Mouse (Mus musculus) B cell, adult 2 months (primary cell): Measurements from ENCODE around the gene Gif.

ENCODE experiments used
- DNase-seq, 2 experiments: peaks; one replicate each; pipeline ENCODE4 v3.0.0; 2022

Gif gene

DNA sequence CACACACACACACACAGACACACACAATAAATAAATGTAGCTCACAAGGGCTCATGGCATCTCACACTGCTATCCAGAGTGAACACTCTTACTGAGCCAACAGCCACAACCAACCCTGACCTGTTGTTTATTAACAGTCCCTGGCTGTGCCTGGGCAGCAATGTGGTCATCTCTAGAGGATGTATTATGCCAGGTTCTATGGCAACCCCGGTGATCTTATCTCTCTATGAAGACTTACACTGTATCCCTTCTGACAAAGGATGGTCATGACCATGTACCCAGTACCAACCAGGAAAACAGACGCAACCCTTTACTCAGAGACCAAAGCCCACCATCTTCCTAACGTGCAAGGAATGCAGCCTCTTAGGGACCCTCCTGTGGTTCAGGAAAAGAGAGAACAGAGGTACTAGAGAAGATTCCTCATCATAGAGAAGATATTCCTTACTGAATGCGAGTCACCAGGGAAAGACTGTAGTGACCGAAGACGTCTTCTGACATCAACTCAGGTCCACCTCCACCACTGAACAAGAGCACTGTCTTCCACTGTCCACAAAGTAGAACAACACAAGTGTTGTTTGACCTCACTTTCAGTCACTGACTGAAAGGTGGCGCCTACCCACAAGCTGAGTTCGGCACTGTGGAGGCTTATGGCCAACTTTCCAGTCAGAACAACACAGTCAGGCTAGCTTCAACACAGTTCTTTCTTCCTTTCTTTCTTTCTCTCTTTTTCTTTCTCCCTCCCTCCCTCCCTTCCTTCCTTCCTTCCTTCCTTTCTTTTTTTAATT is 53.4 kb downstream of the Gif start:
- peak in 1 of 2 experiments; percentile 4 for DNase-seq

DNA sequence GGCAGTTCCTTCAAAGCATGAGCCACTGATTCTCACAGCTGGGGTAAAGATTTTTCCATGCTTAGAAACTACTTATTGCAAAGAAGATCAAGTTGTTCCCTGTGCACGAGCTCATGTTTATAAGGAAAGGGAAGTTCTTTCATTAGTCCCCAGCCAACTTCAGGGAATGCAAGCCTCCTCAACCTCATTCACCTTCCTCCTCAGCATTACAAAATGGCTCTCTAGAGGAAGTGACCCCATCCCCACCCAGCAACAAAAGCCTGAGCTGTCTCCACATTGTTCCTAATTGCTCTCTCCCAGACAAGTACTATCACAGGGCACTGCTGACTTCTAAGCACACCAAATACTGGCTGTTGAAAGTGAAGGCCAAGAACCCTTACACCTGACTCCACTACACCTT is 57.1 kb downstream of the Gif start:
- DNase-seq: no peak

GRCm38 (mm10) chr19:11807251-11807650 is 59.9 kb downstream of the Gif start:
- no peak for DNase-seq

GRCm38 (mm10) chr19:11807822-11808221 is 60.5 kb downstream of the Gif start:
- no peak for DNase-seq

GRCm38 (mm10) chr19:11808452-11808851 is 61.1 kb downstream of the Gif start:
- DNase-seq: no peak

- DNase-seq: no peak
Measured at GRCm38 (mm10) chr19:11810003-11810758, 62.8 kb downstream of the Gif start.

DNA sequence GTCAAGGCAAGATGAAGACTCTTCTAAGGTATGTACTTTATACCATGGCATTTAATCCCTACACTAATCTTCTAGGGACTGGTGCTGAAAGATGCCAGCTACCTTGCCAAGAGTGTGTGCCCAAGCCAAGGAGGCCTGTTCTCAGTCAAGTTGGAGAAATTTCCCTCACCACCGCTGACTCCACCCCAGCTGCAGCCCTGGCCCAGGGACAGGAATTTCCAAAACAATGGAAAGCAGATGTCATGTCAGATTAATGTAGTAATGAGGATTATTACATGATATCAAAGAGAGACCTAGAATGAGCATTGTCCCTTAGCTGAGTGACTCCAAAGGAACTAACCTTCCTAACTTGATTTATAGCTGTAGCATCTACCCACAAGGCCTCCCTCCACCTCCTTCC is 63.5 kb downstream of the Gif start:
- DNase-seq: no peak

DNA sequence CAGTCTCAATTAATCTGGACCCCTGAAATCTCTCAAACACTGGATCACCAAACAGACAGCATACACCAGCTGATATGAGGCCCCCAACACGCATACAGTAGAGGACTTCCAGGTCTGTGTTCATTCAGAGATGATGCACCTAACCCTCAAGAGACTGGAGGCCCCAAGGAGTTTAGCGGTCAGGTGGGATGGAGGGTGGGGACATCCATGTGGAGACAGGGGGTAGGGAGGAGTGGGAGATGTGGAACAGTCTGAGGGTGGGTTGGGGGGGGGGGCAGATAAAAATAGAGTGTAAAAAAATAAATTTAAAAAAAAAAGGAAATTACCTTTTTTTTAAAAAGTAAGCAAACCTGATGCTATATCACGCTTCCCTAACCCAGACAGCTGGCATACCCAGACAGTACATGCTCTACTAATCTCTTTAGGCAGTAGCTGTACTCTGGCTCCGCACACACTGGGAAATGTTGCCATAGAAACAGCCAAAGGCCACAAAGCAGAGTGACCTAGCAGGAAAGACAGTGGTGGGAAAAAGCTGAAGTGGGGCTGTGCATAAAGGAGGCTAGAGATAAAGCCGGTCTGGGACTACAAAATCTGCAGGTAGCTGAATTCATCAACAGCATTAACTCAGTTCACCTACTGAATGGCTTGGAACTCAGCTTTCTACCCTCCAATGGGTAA is 64.5 kb downstream of the Gif start:
- no peak for DNase-seq
